Mouse (Mus musculus) E14TG2a.4 (cell line): ENCODE results near the gene Krtap7-1.

Source experiments
- CTCF ChIP-seq: conservative IDR thresholded peaks from 2 replicates; pipeline ENCODE4 v1.5.1; 2014; ENCODE audit warnings: low read length
- POU5F1 ChIP-seq: IDR thresholded peaks from 2 replicates; pipeline ENCODE4 v1.6.1; 2014; ENCODE audit warnings: low read length, borderline replicate concordance

DNA sequence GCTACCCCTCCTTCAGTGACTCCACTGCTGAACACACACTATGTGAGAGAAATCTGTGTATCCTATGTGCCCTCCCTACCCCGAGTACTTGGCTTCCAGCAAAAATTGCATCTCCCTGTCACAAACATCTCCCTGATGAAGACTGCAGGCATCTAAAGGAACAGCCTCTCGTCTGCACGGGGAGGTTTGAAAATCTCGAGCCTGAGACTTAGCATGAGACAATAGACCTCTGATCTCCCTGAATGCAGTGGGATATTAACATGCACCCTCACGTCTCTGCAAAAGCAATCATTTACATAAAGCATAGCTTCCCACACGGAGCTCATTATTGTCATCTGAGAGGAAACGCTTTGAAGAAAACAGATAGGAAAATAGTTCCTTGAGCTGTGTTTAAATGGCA lies 22.4 kb upstream of the Krtap7-1 start:
- TF ChIP-seq CTCF = no peak
- no peak for TF ChIP-seq POU5F1
